Mouse (Mus musculus) hindbrain, embryonic 11.5 days (tissue): Measurements from ENCODE around the gene Ppig. TPM values are rescaled to one million over a fixed set of nuclear protein-coding genes. Genes with fewer than 3 reads are reported as not detected.
A peak's percentile ranks its signal among the peaks of the same experiment; 100 is the strongest.

Experiments
- ATAC-seq: fragments of 200-750 bp; cut with Nextera tagmentation; 2 replicates; pipeline ENCODE4 v1.8.0; 2017; ENCODE audit warnings: mild to moderate bottlenecking, moderate TSS enrichment, moderate library complexity; ENCODE audit not compliant: low FRiP score
- DNase-seq: peaks from one replicate; pipeline ENCODE4 v3.0.0-alpha.2; 2015; ENCODE audit warnings: low spot score
- H3K27ac ChIP-seq: fragments of 300-500 bp; sonication (generic); 2 replicates; pipeline ENCODE4 v1.5.1; 2014; ENCODE audit warnings: mild to moderate bottlenecking, low read depth, low read length
- H3K27me3 ChIP-seq: fragments of 300-500 bp; sonication (generic); 2 replicates; pipeline ENCODE4 v1.6.1; 2014; ENCODE audit warnings: mild to moderate bottlenecking, low read length, moderate library complexity, mixed read lengths; ENCODE audit not compliant: control insufficient read depth, insufficient read depth
- H3K36me3 ChIP-seq: fragments of 300-500 bp; sonication (generic); 2 replicates; pipeline ENCODE4 v1.6.1; 2014; ENCODE audit warnings: mild to moderate bottlenecking, low read length, moderate library complexity, mixed read lengths; ENCODE audit not compliant: control insufficient read depth, insufficient read depth
- H3K4me1 ChIP-seq: fragments of 300-500 bp; sonication (generic); replicated peaks from 2 replicates; pipeline ENCODE4 v1.6.1; 2014; ENCODE audit warnings: low read length, mixed read lengths; ENCODE audit not compliant: control insufficient read depth, insufficient read depth
- H3K4me2 ChIP-seq: fragments of 300-500 bp; sonication (generic); replicated peaks from 2 replicates; pipeline ENCODE4 v1.6.1; 2014; ENCODE audit warnings: mild to moderate bottlenecking, low read depth, low read length
- H3K4me3 ChIP-seq: fragments of 300-500 bp; sonication (generic); 2 replicates; pipeline ENCODE4 v1.5.1; 2014; ENCODE audit warnings: low read depth, low read length
- H3K9ac ChIP-seq: fragments of 300-500 bp; sonication (generic); 2 replicates; pipeline ENCODE4 v1.6.1; 2014; ENCODE audit warnings: low read depth, low read length
- H3K9me3 ChIP-seq: fragments of 300-500 bp; sonication (generic); 2 replicates; pipeline ENCODE4 v1.6.1; 2016; ENCODE audit warnings: low read length; ENCODE audit not compliant: control insufficient read depth
- WGBS: fragments of 180-500 bp; shearing (Covaris S2); extraction: QIAGEN DNeasy Blood & Tissue Kit; methylation state at CpG from one replicate; pipeline ENCODE4 v1.1.7; 2014; 5-methylcytosine and 5-hydroxymethylcytosine counted together
- polyA plus RNA-seq: library from polyadenylated mRNA; unstranded; fragments of >200 nt; fragmentation: Nextera tagmentation; extraction: Ambion mirVana; gene quantifications from 2 replicates; pipeline ENCODE4 v1.2.1, GENCODE M21; 2014

Ppig gene
- polyA plus RNA-seq, 1 experiment from 2014 or later, result 140 TPM

- H3K36me3 ChIP-seq, result no peaks in the 10 kb centered on the region
- WGBS, result 92% methylated on average over 1 of the region's 1 CpGs
- no peak for DNase-seq
- no peaks in the 10 kb centered on the region for H3K4me1 ChIP-seq
- H3K27me3 ChIP-seq, result no peaks in the 10 kb centered on the region
- ATAC-seq, result no peak
- H3K9me3 ChIP-seq, result no peaks in the 10 kb centered on the region
- H3K4me3 ChIP-seq, result no peak overlapping the region
- no peak overlapping the region for H3K27ac ChIP-seq
- H3K4me2 ChIP-seq, result no peak overlapping the region
- no peak overlapping the region for H3K9ac ChIP-seq
These were observed 3.2 kb upstream of the Ppig start for GRCm38 (mm10) chr2:69719121-69719520.

GRCm38 (mm10) chr2:69722650-69723518, 539 bp downstream of the Ppig start:
- Histone ChIP-seq H3K9ac (peak overlapping the region; percentile 86), H3K4me3 (peak overlapping the region; percentile 96), H3K36me3 (no peaks in the 10 kb centered on the region), H3K27ac (peak overlapping the region; percentile 72), H3K4me2 (peak overlapping the region; percentile 74), H3K27me3 (no peaks in the 10 kb centered on the region), H3K4me1 (no peaks in the 10 kb centered on the region), H3K9me3 (no peaks in the 10 kb centered on the region)
- under 1% methylated on average over 88 of the region's 91 CpGs for WGBS
- ATAC-seq (peak; percentile 96), DNase-seq (peak; percentile 99)

- Histone ChIP-seq H3K9ac (peak overlapping the region; percentile 86), H3K27me3 (no peaks in the 10 kb centered on the region), H3K4me1 (no peaks in the 10 kb centered on the region), H3K4me2 (peak overlapping the region; percentile 74), H3K27ac (peak overlapping the region; percentile 72; the same call in 1 of the 2 replicates), H3K9me3 (no peaks in the 10 kb centered on the region), H3K4me3 (peak overlapping the region; percentile 96), H3K36me3 (no peaks in the 10 kb centered on the region)
- ATAC-seq (no peak), DNase-seq (no peak)
- WGBS, result 3% methylated on average over 13 of the region's 13 CpGs
These were observed 1.1 kb downstream of the Ppig start for GRCm38 (mm10) chr2:69723519-69723825.

DNA sequence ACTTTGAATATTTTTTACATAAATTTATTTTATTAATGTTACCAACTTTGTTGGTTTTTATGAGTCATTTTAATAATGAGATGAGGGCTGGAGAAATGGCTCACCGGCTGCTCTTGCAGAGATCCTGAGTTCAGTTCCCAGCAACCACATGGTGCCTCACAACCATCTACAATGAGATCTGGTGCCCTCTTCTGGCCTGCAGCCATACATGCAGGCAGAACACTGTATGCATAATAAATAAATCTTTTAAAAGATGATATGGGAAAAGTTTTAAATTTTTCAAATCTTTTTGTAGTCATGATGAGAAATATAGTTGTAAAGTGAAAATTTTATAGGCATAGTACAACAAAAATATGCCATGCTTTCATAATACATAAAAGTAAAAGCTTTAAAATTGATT, 22.7 kb downstream of the Ppig start:
- Histone ChIP-seq H3K4me2 (no peak overlapping the region), H3K9me3 (no peaks in the 10 kb centered on the region), H3K4me1 (no peaks in the 10 kb centered on the region), H3K36me3 (peaks cover 16% of the 10 kb centered on the region), H3K27ac (no peak overlapping the region), H3K4me3 (no peak overlapping the region), H3K9ac (no peak overlapping the region), H3K27me3 (no peaks in the 10 kb centered on the region)
- ATAC-seq (no peak), DNase-seq (no peak)
- WGBS, result 97% methylated on average over 1 of the region's 1 CpGs

DNA sequence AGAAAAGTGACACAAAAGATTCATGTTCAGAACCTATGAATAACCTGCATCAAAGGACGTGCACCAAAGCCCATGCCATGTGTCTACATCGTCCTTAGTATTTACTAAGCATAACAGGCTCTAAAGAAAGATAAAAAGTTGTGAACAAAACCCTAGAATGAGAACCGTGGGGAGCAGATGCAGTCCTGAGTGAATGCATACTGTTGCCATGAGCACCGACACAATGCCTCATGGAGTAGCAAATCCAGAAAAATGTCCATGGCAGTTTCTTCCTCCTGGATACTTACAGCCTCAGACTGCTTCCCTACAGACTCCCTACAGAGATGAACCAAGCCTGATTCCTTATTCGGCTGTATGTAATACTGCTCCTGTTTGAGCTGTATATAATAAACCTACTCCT, 38.6 kb downstream of the Ppig start:
- H3K4me3 ChIP-seq, result no peak overlapping the region
- 46% methylated on average over 5 of the region's 5 CpGs for WGBS
- H3K4me1 ChIP-seq, result no peaks in the 10 kb centered on the region
- H3K4me2 ChIP-seq, result no peak overlapping the region
- H3K27me3 ChIP-seq, result no peaks in the 10 kb centered on the region
- H3K36me3 ChIP-seq, result no peaks in the 10 kb centered on the region
- ATAC-seq (peak; percentile 78; the same call in 1 of the 2 replicates), DNase-seq (peak; percentile 19)
- H3K27ac ChIP-seq, result 0 out of 2 replicates have a peak overlapping the region, but pooled peaks have one; percentile 25
- H3K9me3 ChIP-seq, result no peaks in the 10 kb centered on the region
- H3K9ac ChIP-seq, result no peak overlapping the region

DNA sequence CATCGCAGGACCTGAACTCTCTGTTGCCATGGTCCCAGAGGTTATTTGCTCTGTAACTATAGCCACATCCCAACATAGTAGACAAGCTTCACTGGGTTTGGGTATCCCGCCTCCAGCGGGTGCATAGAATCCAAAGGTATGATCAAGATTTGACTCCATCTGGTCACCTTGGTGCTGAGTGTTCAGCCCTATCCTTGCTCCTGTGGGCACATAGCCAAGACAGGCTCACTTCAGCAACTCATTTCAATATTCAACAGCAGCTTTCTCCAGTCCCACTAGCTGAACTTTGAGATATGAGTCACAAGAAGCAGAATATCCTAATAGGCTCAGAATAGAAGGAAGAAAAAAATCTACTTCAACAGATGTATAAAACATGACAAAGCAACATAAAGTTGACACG, 41.0 kb downstream of the Ppig start:
- no peaks in the 10 kb centered on the region for H3K4me1 ChIP-seq
- DNase-seq (no peak), ATAC-seq (no peak)
- no peak overlapping the region for H3K27ac ChIP-seq
- no peak overlapping the region for H3K4me3 ChIP-seq
- no peak overlapping the region for H3K9ac ChIP-seq
- no peaks in the 10 kb centered on the region for H3K36me3 ChIP-seq
- no peak overlapping the region for H3K4me2 ChIP-seq
- no peaks in the 10 kb centered on the region for H3K27me3 ChIP-seq
- WGBS, result 76% methylated on average over 4 of the region's 4 CpGs
- no peaks in the 10 kb centered on the region for H3K9me3 ChIP-seq

- no peak for ATAC-seq
These were observed 42.4 kb downstream of the Ppig start for GRCm38 (mm10) chr2:69764716-69765115.

GRCm38 (mm10) chr2:69773331-69773730, 51.0 kb downstream of the Ppig start:
- Histone ChIP-seq H3K36me3 (no peaks in the 10 kb centered on the region), H3K4me1 (no peaks in the 10 kb centered on the region), H3K27ac (no peak overlapping the region), H3K4me3 (no peak overlapping the region), H3K27me3 (no peaks in the 10 kb centered on the region), H3K9me3 (no peaks in the 10 kb centered on the region), H3K9ac (no peak overlapping the region), H3K4me2 (no peak overlapping the region)
- 93% methylated on average over 3 of the region's 3 CpGs for WGBS
- DNase-seq (no peak), ATAC-seq (no peak)

More at GRCm38 (mm10) chr2:69764716-69765115, 42.4 kb downstream of the Ppig start:
- H3K27ac ChIP-seq, result no peak overlapping the region
- H3K4me2 ChIP-seq, result no peak overlapping the region
- DNase-seq, result no peak
- 92% methylated on average over 1 of the region's 1 CpGs for WGBS
- no peaks in the 10 kb centered on the region for H3K27me3 ChIP-seq
- H3K4me1 ChIP-seq, result no peaks in the 10 kb centered on the region
- H3K9me3 ChIP-seq, result no peaks in the 10 kb centered on the region
- H3K36me3 ChIP-seq, result no peaks in the 10 kb centered on the region
- no peak overlapping the region for H3K9ac ChIP-seq
- no peak overlapping the region for H3K4me3 ChIP-seq
